Mouse (Mus musculus) intestine, postnatal 0 days (tissue): Measurements from ENCODE around the gene Mrpl21. TPM values are rescaled to one million over a fixed set of nuclear protein-coding genes. Genes with fewer than 3 reads are reported as not detected.
A peak's percentile ranks its signal among the peaks of the same experiment; 100 is the strongest.

Experiments
- ATAC-seq: fragments of 200-750 bp; cut with Nextera tagmentation; 2 replicates; pipeline ENCODE4 v1.8.0; 2017; ENCODE audit warnings: mild to moderate bottlenecking, moderate TSS enrichment, moderate library complexity
- H3K27ac ChIP-seq: fragments of 300-500 bp; sonication (generic); 2 replicates; pipeline ENCODE4 v1.5.1; 2014; ENCODE audit warnings: mild to moderate bottlenecking, low read depth, low read length, moderate library complexity
- H3K27me3 ChIP-seq: fragments of 300-500 bp; sonication (generic); replicated peaks from 2 replicates; pipeline ENCODE4 v1.6.1; 2014; ENCODE audit warnings: low read length, mixed read lengths; ENCODE audit not compliant: control insufficient read depth, insufficient read depth
- H3K36me3 ChIP-seq: fragments of 300-500 bp; sonication (generic); 2 replicates; pipeline ENCODE4 v1.6.1; 2014; ENCODE audit warnings: mild to moderate bottlenecking, moderate library complexity; ENCODE audit not compliant: control insufficient read depth, insufficient read depth
- H3K4me1 ChIP-seq: fragments of 300-500 bp; sonication (generic); replicated peaks from 2 replicates; pipeline ENCODE4 v1.6.1; 2014; ENCODE audit warnings: antibody characterized with exemption, low read length, mixed read lengths; ENCODE audit not compliant: control insufficient read depth, insufficient read depth
- H3K4me2 ChIP-seq: fragments of 300-500 bp; sonication (generic); replicated peaks from 2 replicates; pipeline ENCODE4 v1.6.1; 2014; ENCODE audit warnings: low read depth, mild to moderate bottlenecking, moderate library complexity
- H3K4me3 ChIP-seq: fragments of 300-500 bp; sonication (generic); 2 replicates; pipeline ENCODE4 v1.5.1; 2014; ENCODE audit warnings: low read depth, low read length
- H3K9ac ChIP-seq: fragments of 300-500 bp; sonication (generic); 2 replicates; pipeline ENCODE4 v1.6.1; 2014; ENCODE audit warnings: mild to moderate bottlenecking, low read depth, low read length
- H3K9me3 ChIP-seq: fragments of 300-500 bp; sonication (generic); 2 replicates; pipeline ENCODE4 v1.6.1; 2016; ENCODE audit warnings: mixed run types; ENCODE audit not compliant: control insufficient read depth
- CTCF ChIP-seq: sonication (generic); IDR thresholded peaks from 2 replicates; pipeline ENCODE4 v1.5.1; 2016; ENCODE audit warnings: low read depth, mild to moderate bottlenecking, control low read depth, antibody characterized with exemption, moderate library complexity
- WGBS: fragments of 180-500 bp; shearing (Covaris S2); extraction: QIAGEN DNeasy Blood & Tissue Kit; methylation state at CpG from one replicate; pipeline ENCODE4 v1.1.7; 2014; 5-methylcytosine and 5-hydroxymethylcytosine counted together
- polyA plus RNA-seq: library from polyadenylated mRNA; unstranded; fragments of >200 nt; fragmentation: Nextera tagmentation; extraction: Ambion mirVana; gene quantifications from 2 replicates; pipeline ENCODE4 v1.2.1, GENCODE M21; 2015

Gene Mrpl21
- polyA plus RNA-seq, 1 experiment from 2014 or later = 75.1 TPM

DNA sequence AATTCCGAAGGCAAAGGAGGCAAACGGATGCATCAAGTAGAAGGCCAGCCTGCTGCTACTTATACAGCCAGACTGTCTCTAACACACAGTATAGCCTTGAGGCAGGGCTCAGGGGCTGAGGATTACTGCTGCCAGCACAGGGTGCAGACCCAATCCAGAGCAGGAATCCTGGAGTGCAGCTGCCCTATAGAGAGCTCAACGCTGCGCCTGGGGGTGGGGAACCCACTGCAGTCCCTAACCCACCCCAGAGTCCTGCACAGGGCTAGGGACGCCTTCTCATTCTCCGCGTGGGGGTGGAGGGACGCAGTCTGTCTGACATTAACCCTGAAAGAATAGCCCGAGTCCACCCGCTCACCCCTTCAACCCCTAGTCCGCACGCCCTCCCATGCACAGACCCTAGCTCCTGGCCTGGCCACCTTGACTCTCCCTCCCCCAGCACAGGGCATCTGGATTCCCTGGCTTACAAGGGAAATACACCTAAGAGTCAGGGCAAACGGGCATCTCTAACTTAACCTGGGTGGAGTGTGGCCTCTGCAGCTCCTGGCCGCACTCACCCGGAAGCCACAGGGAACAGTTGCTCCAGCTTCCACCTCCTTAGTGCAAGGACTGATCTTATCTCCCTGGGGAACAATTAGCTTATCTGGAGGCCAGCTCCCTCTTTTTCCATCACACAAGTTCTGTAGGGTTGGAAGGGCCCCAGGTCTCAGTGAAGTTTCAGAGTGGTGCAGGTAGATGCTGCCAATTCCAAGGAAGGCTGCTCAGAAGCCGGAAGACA, 24.7 kb downstream of the Mrpl21 start:
- Histone ChIP-seq H3K27me3 (no peaks in the 10 kb centered on the region), H3K4me2 (no peak overlapping the region; the same call in 1 of the 2 replicates), H3K4me1 (no peaks in the 10 kb centered on the region), H3K4me3 (no peak overlapping the region), H3K9me3 (no peaks in the 10 kb centered on the region), H3K27ac (peak overlapping the region; percentile 17; the same call in 1 of the 2 replicates), H3K9ac (no peak overlapping the region), H3K36me3 (no peaks in the 10 kb centered on the region)
- WGBS = 48% methylated on average over 16 of the region's 16 CpGs
- peak; percentile 79 for ATAC-seq
- TF ChIP-seq CTCF = 0 out of 2 replicates have a peak, but pooled peaks have one; percentile 1

DNA sequence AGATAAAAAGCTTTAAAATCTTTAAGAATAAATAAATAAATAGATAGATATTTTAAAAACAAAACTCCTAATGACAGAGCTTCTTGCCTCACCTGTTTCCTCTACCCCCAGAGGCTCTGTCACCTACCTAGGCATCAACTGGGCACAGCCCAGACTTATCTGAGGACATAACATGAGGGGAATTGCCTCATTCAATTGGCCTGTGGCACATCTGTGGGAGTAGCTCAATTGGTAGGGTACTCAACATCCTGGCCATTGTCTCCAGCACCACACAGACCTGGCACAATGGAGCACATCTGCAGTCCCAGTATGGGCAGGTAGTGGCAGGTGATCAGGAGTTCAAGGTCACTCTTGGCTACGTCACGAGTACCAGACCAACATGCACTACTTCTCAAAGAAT, 36.6 kb downstream of the Mrpl21 start:
- peaks cover 13% of the 10 kb centered on the region; the same call in 1 of the 2 replicates for H3K4me1 ChIP-seq
- H3K27me3 ChIP-seq = no peaks in the 10 kb centered on the region
- H3K9ac ChIP-seq = no peak overlapping the region
- TF ChIP-seq CTCF = no peak
- ATAC-seq = no peak
- no peaks in the 10 kb centered on the region for H3K9me3 ChIP-seq
- H3K36me3 ChIP-seq = no peaks in the 10 kb centered on the region
- WGBS = 39% methylated on average over 2 of the region's 2 CpGs
- H3K4me2 ChIP-seq = no peak overlapping the region
- H3K27ac ChIP-seq = peak overlapping the region; percentile 90
- no peak overlapping the region for H3K4me3 ChIP-seq

DNA sequence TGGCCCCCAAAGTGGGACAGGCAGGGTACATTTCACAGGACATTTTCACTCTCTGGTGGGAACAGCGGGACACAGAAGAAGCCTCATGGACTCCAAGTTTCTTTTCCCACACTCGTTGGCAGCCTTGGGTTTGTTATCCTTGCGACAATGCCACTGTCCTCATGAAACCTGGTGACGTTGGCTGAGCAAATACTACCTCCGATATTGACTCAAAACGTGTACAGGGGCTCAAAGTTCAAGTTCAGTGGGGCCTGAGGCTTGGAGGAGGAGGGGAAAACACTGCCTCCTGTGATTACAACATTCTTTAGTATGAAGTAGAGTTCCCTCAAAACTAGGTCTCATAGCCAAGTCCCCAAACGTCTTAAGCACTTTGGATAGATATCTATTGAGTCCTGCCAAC, 37.4 kb downstream of the Mrpl21 start:
- peak; percentile 60 for ATAC-seq
- Histone ChIP-seq H3K36me3 (no peaks in the 10 kb centered on the region), H3K4me2 (peak overlapping the region; percentile 37), H3K9ac (no peak overlapping the region), H3K4me1 (peaks cover 13% of the 10 kb centered on the region; the same call in 1 of the 2 replicates), H3K27me3 (no peaks in the 10 kb centered on the region), H3K4me3 (no peak overlapping the region), H3K9me3 (no peaks in the 10 kb centered on the region), H3K27ac (peak overlapping the region; percentile 92)
- TF ChIP-seq CTCF = no peak
- WGBS = 37% methylated on average over 7 of the region's 7 CpGs

- no peak overlapping the region for H3K4me3 ChIP-seq
- H3K9me3 ChIP-seq = no peaks in the 10 kb centered on the region
- H3K27ac ChIP-seq = peak overlapping the region; percentile 92
- no peak for ATAC-seq
- no peaks in the 10 kb centered on the region for H3K27me3 ChIP-seq
- no peaks in the 10 kb centered on the region for H3K36me3 ChIP-seq
- TF ChIP-seq CTCF = peak; percentile 74
- H3K4me1 ChIP-seq = peaks cover 13% of the 10 kb centered on the region; the same call in 1 of the 2 replicates
- H3K9ac ChIP-seq = no peak overlapping the region
- WGBS = 85% methylated on average over 3 of the region's 3 CpGs
- H3K4me2 ChIP-seq = 0 out of 2 replicates have a peak overlapping the region, but pooled peaks have one; percentile 37
Observed at GRCm38 (mm10) chr19:3320801-3321200, 38.1 kb downstream of the Mrpl21 start.

DNA sequence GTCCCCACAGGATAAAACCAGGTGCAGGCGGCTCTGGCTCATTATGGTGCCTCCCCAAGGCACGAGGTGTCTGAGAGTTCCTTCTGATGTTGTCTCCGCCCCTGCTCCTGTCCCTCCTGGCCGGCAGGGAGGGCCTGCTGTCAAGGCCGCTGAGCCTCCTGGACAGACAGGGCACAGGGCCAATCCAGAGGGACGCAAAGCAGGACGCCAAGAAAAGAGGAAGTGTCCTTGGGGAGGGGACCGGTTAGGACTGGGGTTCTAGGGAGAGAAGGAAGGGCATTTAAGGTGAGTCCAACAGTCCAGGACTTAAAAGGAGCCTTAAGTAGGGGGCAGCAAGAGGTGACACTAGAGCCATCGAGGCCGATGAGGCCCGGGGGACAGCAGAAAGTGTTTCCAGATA, 38.9 kb downstream of the Mrpl21 start:
- peak; percentile 35 for TF ChIP-seq CTCF
- H3K36me3 ChIP-seq = no peaks in the 10 kb centered on the region
- H3K4me1 ChIP-seq = peaks cover 21% of the 10 kb centered on the region
- peak; percentile 36 for ATAC-seq
- peak overlapping the region; percentile 83 for H3K4me3 ChIP-seq
- no peaks in the 10 kb centered on the region for H3K9me3 ChIP-seq
- H3K9ac ChIP-seq = peak overlapping the region; percentile 31; the same call in 1 of the 2 replicates
- WGBS = 4% methylated on average over 11 of the region's 11 CpGs
- peak overlapping the region; percentile 94 for H3K4me2 ChIP-seq
- peak overlapping the region; percentile 92 for H3K27ac ChIP-seq
- H3K27me3 ChIP-seq = no peaks in the 10 kb centered on the region

- Histone ChIP-seq H3K4me3 (peak within 1 kb of the TSS; percentile 83), H3K9ac (peak within 1 kb of the TSS; percentile 86), H3K27me3 (no peaks in the 10 kb centered on the region), H3K4me2 (peak within 1 kb of the TSS; percentile 94), H3K9me3 (no peaks in the 10 kb centered on the region), H3K4me1 (peaks cover 23% of the 10 kb centered on the region), H3K27ac (peak within 1 kb of the TSS; percentile 92), H3K36me3 (no peaks in the 10 kb centered on the region)
- 4% methylated on average over 26 of the region's 26 CpGs for WGBS
- peak; percentile 17 for ATAC-seq
- TF ChIP-seq CTCF = peak; percentile 77
Observed at GRCm38 (mm10) chr19:3322261-3322969, 39.7 kb downstream of the Mrpl21 start, which contains the start of gene Cpt1a. Gene Cpt1a (plus strand): TSS chr19:3322334.
